Mouse (Mus musculus): ENCODE results near the gene Olfr1222.
"Not testable (repeated sequence)": the region's sequence is repeated elsewhere in the genome, so short reads cannot be mapped to it uniquely, and the experiment has no call there.

Olfr1222 gene

DNA sequence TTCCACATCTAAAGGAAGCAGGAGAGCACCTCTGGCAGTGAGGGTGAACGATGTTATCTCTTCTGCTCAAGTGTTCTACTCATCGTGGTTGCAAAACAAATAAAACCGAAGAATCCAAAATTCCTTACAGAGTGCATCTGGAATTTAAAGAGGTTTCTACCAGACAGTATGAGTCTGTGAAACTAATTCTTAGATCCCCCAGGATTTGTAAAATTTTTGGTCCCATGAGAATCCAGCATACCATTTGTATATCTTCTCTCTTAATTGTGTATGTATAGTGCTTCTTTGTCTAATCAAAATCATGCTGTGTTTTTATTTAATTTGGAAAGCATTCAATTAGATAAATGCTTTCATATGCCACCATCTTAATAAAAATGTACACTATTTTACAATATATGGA, at the start of gene Olfr1222:
TSS of gene Olfr1222 (minus strand) at position 101 of the 400 bp plus-strand sequence.
- ATAC-seq (ENCODE audit: low TSS enrichment), result no peak

DNA sequence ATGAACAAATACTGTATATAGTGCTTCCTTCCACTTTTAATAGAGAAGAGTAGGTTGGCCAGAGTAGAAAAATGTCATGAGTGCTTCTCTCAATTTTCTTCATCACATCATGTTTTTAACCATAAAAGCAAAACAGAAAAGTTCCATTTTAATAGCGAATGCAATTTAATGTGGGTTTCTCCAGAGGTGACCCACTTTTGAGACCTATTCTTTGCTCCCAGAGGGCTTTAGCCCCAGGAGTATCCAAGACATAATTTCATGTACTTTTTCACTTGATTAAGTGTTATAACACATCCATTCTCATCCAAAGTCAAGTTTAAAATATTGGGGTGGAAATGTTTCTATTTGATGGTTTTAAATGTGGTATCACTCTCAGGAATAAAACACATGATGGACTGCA, 41.7 kb upstream of the Olfr1222 start, which contains the start of gene Olfr1225:
TSS of gene Olfr1225 (minus strand) at position 101 of the 400 bp plus-strand sequence.
- ATAC-seq (ENCODE audit: low TSS enrichment), result no peak

DNA sequence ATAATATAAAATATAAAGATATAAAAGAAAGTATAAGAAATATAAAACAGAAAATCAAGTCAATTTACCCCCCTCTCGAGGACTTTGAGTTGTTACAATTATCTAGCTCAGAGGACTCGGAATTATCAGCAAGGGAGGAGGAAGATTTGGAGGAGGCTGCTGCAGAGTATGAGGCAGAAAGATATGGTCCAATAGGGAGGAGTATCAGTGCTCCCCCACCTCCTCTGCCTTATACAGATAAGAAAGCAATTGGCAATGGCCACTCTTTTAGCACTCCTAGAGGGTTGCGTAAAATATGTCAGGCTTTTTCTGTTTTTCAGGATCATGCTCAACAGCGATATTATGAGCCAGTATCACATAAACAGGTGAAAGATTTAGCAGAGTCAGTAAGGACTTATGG, 31.9 kb upstream of the Olfr1222 start:
- not testable (repeated sequence) for ATAC-seq (ENCODE audit: low TSS enrichment)

GRCm38 (mm10) chr2:89163991-89164390, 31.1 kb upstream of the Olfr1222 start, which contains the start of gene Olfr1224-ps1:
TSS of gene Olfr1224-ps1 (minus strand) at chr2:89164091.
- ATAC-seq (ENCODE audit: low TSS enrichment), result not testable (repeated sequence)

GRCm38 (mm10) chr2:89151460-89151859, 18.6 kb upstream of the Olfr1222 start, which contains the start of gene Olfr1223:
TSS of gene Olfr1223 (minus strand) at chr2:89151560.
- ATAC-seq (ENCODE audit: low TSS enrichment), result no peak

GRCm38 (mm10) chr2:89117183-89117582, 15.7 kb downstream of the Olfr1222 start, which contains the start of gene Olfr1221:
TSS of gene Olfr1221 (minus strand) at chr2:89117283.
- ATAC-seq (ENCODE audit: low TSS enrichment), result no peak

- no peak for ATAC-seq (ENCODE audit: low TSS enrichment)
Observed at GRCm38 (mm10) chr2:89106735-89107134, 26.1 kb downstream of the Olfr1222 start, which contains the start of gene Olfr1220. TSS of gene Olfr1220 (minus strand) at chr2:89106835.

GRCm38 (mm10) chr2:89105651-89106050, 27.2 kb downstream of the Olfr1222 start:
- no peak for ATAC-seq (ENCODE audit: low TSS enrichment)

GRCm38 (mm10) chr2:89093848-89094247, 39.0 kb downstream of the Olfr1222 start:
- ATAC-seq (ENCODE audit: low TSS enrichment), result no peak

GRCm38 (mm10) chr2:89083413-89083812, 49.4 kb downstream of the Olfr1222 start, which contains the start of gene Olfr1219:
TSS of gene Olfr1219 (minus strand) at chr2:89083513.
- ATAC-seq (ENCODE audit: low TSS enrichment), result no peak

DNA sequence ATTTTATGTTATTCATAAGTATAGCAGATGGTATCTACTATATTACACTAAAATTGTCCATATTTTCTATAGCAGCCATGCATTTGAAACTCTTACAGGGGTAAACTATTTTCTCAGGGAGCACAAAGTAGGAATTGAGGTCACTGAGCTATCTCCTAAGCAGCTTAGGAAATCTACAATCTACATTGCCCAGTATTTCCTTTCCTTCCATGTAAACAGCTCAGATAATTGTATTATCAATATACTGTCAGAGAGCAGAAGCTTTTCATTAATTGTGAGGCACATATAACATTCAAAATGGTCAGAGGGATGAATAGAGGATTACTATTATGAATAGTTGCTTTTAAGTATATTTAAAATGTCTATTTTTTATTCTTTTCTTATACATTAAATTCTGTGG, 51.4 kb downstream of the Olfr1222 start:
- no peak for ATAC-seq (ENCODE audit: low TSS enrichment)
